Mouse (Mus musculus) embryonic fibroblast, embryonic 13.5 days (primary cell): ENCODE data around the gene Gm4303.
"Not testable (repeated sequence)": the region's sequence is repeated elsewhere in the genome, so short reads cannot be mapped to it uniquely, and the experiment has no call there.

Experiments
- CTCF ChIP-seq: IDR thresholded peaks from 2 replicates; pipeline ENCODE4 v1.5.1; 2011; ENCODE audit warnings: mild to moderate bottlenecking, control low read depth, low read length, moderate library complexity, borderline replicate concordance; ENCODE audit not compliant: insufficient read depth
- POLR2A ChIP-seq: IDR thresholded peaks from 2 replicates; pipeline ENCODE4 v1.6.1; 2011; ENCODE audit warnings: low read depth, mild to moderate bottlenecking, control low read depth, low read length, moderate library complexity

DNA sequence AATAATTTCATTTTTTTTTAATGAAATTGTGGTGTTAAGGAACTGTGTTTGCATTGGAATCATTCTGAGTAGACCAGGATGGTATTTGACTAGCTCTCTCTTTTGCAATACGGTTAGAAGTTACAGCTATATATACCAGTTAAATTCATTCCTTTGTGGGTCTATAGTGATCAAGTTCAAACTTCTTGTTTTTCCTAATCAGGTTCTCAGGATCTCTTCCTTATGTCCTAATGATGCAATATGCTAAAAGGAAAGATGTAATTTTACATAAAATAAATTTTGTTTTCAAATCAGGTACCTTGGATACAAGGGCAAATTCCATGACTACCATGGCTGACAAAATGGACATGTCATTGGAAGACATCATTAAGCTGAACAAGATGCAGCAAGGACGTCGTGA, 5.2 kb upstream of the Gm4303 start, which contains the start of gene Gm4302:
- not testable (repeated sequence) for TF ChIP-seq CTCF, POLR2A
